Mouse (Mus musculus): Measurements from ENCODE around the gene 1700123O20Rik. TPM values are rescaled to one million over a fixed set of nuclear protein-coding genes. Genes with fewer than 3 reads are reported as not detected.

The 1700123O20Rik gene
- total and polyA plus RNA-seq, 2 experiments from 2014 or later = 29.6 to 67.7 TPM

DNA sequence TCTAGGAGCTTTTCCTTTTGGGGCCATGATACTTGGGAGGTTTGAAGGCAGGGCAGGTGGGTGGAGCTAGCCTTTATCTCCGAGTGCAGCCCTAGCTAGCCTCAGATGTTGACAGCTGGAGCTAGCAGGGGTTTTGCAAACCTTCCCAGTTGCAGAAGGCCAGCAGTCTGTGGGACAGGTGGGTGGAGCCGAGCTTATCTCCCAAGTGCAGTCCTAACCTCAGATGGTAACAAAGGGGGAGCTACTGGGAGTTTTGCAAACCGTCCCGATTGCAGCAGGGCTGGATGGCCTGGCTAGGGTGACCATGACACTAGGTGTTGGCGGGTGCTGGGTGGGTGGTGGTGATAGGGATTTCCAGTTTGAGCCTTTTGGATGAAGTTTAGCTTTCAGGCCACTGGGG, 19.8 kb downstream of the 1700123O20Rik start:
- no peak for TF ChIP-seq CTCF (IDR thresholded peaks at IDR 0.05; ENCODE audit: low read depth)
- no peaks in the 10 kb centered on the region for H3K9me3 ChIP-seq (ENCODE audit: low read length)
- no peak overlapping the region for H3K4me3 ChIP-seq (ENCODE audit: low read length)
- no peaks in the 10 kb centered on the region for H3K4me1 ChIP-seq (ENCODE audit: insufficient read depth, low read length)
- DNase-seq (ENCODE audit: low spot score) = no peak
- no peaks in the 10 kb centered on the region for H3K27me3 ChIP-seq (ENCODE audit: insufficient read depth, low read length)
- no peak overlapping the region for H3K4me2 ChIP-seq (ENCODE audit: low read depth, low read length)
- H3K36me3 ChIP-seq (ENCODE audit: insufficient read depth, low read length) = no peaks in the 10 kb centered on the region
- H3K9ac ChIP-seq (replicated peaks; ENCODE audit: low read length) = no peak overlapping the region
- no peak for ATAC-seq
- WGBS = 62% methylated on average over 5 of the region's 5 CpGs
- H3K27ac ChIP-seq = no peak overlapping the region

DNA sequence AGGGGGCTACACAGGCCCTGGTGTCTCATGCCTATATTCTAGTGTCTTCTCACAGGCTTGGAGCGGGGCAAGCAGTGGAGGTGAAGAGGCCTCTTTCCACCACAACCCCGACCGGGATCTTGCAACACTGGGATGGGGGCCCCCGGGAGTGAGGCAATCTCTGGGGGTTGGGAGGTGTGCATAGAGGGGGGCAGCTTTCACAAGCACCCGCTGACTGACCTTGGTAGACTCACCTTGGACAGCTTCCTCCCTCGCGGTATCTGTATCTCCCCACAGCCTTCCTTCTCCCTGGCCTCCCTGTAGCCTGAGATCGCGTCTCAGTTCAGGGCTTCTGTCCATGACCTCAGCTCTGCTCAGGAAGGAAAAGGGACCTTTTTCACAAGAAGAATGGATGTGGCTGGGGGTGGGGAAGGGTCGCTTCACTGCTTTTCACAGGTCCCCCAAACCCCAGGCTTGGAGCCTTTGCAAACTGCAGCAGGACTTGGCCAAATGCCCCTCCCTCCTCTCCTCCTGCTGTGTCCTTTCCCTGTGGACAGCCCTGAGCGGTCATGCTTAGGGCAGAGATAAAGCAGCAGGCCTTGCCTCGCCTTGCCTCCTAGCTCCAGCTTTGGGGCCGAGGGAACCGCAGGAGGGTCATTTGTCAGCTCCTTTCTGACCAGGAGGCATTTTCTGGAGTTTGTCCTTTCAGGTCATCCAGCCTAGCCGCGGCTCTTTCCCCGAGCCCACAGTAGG, 20.7 kb downstream of the 1700123O20Rik start:
- ATAC-seq (no peak), DNase-seq (ENCODE audit: low spot score) (no peak)
- WGBS = 49% methylated on average over 16 of the region's 17 CpGs

DNA sequence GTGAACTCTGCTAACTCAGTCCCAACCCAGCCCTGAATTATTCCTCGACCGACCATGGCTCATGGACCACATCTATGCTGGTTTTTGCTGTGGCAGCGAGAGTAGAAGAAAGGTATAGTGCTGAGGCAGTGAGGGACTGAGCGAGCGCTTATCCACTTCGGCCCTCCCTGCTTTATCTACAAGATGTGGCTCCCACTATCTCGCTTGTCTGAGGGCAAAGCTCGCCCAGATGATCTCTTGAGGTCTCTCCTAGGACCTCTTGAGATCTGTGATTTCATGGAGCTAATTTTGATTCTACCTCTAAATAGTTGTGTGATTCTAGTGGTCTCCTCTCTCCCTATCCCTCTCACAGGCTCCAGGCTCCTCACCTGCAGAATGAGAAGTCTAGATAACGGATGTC, 23.0 kb downstream of the 1700123O20Rik start:
- H3K4me1 ChIP-seq (ENCODE audit: insufficient read depth, low read length) = no peaks in the 10 kb centered on the region
- 88% methylated on average over 9 of the region's 9 CpGs for WGBS
- no peak overlapping the region for H3K27ac ChIP-seq
- H3K9me3 ChIP-seq (ENCODE audit: low read length) = no peaks in the 10 kb centered on the region
- H3K27me3 ChIP-seq (ENCODE audit: insufficient read depth, low read length) = no peaks in the 10 kb centered on the region
- DNase-seq (ENCODE audit: low spot score) (no peak), ATAC-seq (no peak)
- no peak overlapping the region for H3K4me3 ChIP-seq (ENCODE audit: low read length)
- no peak for TF ChIP-seq CTCF (IDR thresholded peaks at IDR 0.05; ENCODE audit: low read depth)
- H3K9ac ChIP-seq (replicated peaks; ENCODE audit: low read length) = no peak overlapping the region
- H3K4me2 ChIP-seq (ENCODE audit: low read depth, low read length) = no peak overlapping the region
- H3K36me3 ChIP-seq (ENCODE audit: insufficient read depth, low read length) = no peaks in the 10 kb centered on the region

More for the DNA sequence above, 20.7 kb downstream of the 1700123O20Rik start:
- Histone ChIP-seq H3K4me3 (ENCODE audit: low read length) (no peak overlapping the region), H3K27me3 (ENCODE audit: insufficient read depth, low read length) (no peaks in the 10 kb centered on the region), H3K36me3 (ENCODE audit: insufficient read depth, low read length) (no peaks in the 10 kb centered on the region), H3K4me1 (ENCODE audit: insufficient read depth, low read length) (no peaks in the 10 kb centered on the region), H3K9me3 (ENCODE audit: low read length) (no peaks in the 10 kb centered on the region), H3K27ac (no peak overlapping the region), H3K4me2 (ENCODE audit: low read depth, low read length) (no peak overlapping the region), H3K9ac (replicated peaks; ENCODE audit: low read length) (no peak overlapping the region)
- TF ChIP-seq CTCF (IDR thresholded peaks at IDR 0.05; ENCODE audit: low read depth) = no peak

DNA sequence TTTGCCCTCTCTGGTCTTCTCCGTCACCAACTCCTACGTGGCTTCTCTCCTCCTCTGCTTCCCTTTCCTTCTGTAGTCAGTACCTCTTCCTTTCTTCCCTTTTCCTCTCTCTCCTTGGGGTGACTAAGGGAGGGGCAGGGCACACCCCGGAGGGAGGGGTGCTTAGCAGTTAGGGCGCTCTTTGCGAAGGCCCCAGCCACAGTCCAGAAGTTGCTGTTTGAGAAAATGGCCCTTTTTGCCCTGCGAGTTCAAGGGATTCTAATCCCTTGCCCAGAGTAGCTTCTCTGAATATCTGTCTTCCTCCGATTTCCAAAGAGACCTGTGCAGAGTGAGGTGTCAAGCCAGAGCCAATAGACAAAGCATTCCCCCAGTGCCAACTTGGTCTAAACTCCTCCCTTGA, 26.1 kb downstream of the 1700123O20Rik start, which contains the start of gene Cebpe:
TSS of gene Cebpe (minus strand) at position 101 of the 400 bp plus-strand sequence.
- DNase-seq (ENCODE audit: low spot score) (no peak), ATAC-seq (no peak)
- TF ChIP-seq CTCF (IDR thresholded peaks at IDR 0.05; ENCODE audit: low read depth) = no peak
- Histone ChIP-seq H3K4me3 (ENCODE audit: low read length) (no peak within 1 kb of the TSS), H3K27ac (no peak within 1 kb of the TSS), H3K9ac (replicated peaks; ENCODE audit: low read length) (no peak within 1 kb of the TSS), H3K27me3 (ENCODE audit: insufficient read depth, low read length) (no peaks in the 10 kb centered on the region), H3K36me3 (ENCODE audit: insufficient read depth, low read length) (no peaks in the 10 kb centered on the region), H3K4me1 (ENCODE audit: insufficient read depth, low read length) (no peaks in the 10 kb centered on the region), H3K9me3 (ENCODE audit: low read length) (no peaks in the 10 kb centered on the region), H3K4me2 (ENCODE audit: low read depth, low read length) (no peak within 1 kb of the TSS)
- 85% methylated on average over 7 of the region's 7 CpGs for WGBS

DNA sequence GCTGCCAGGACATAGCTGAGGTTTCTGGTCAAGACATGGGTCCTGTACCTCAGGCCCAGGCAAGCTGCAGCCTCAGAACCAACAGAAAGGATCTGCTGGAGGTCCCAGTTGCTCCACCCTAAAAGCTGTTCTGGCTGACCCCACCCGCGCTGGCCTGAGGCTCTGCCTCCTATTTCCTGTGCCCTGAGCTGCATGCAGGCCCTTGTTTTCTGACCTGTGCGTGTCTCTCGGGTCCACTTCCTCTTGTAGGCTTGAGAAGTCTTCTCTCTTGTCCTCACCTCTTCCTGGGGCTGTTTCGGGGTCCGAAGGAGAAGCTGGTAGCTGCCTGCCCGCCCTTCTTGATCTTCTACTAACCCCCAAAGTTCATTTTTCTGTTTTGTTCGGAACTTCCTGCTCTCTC, 26.8 kb downstream of the 1700123O20Rik start:
- Histone ChIP-seq H3K27ac (no peak overlapping the region), H3K4me3 (ENCODE audit: low read length) (no peak overlapping the region), H3K4me2 (ENCODE audit: low read depth, low read length) (no peak overlapping the region), H3K27me3 (ENCODE audit: insufficient read depth, low read length) (no peaks in the 10 kb centered on the region), H3K4me1 (ENCODE audit: insufficient read depth, low read length) (no peaks in the 10 kb centered on the region), H3K36me3 (ENCODE audit: insufficient read depth, low read length) (no peaks in the 10 kb centered on the region), H3K9ac (replicated peaks; ENCODE audit: low read length) (no peak overlapping the region), H3K9me3 (ENCODE audit: low read length) (no peaks in the 10 kb centered on the region)
- ATAC-seq (no peak), DNase-seq (ENCODE audit: low spot score) (no peak)
- 78% methylated on average over 8 of the region's 8 CpGs for WGBS
- no peak for TF ChIP-seq CTCF (IDR thresholded peaks at IDR 0.05; ENCODE audit: low read depth)

DNA sequence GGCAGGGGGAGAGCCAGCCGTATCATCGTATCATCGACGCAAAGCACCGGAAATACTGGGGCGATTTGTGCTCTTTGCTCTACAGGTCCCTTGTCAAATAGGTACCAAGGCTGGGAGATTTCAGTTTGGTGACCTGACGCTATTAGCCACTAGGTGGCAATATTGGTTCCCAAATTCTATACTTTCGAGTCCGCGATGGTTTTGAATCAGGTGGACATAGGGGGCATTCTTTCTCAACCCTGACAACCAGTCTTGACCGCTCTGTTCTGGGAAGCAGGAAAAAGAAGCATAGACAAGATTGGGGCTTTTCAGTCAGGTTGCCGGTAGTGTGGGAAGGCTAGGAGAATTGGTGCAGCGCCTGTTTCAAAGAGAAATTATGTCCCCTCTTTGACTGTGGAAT, 28.1 kb downstream of the 1700123O20Rik start:
- Histone ChIP-seq H3K27ac (peak overlapping the region; percentile 73; the same call in 1 of the 2 replicates), H3K4me3 (ENCODE audit: low read length) (peak overlapping the region; percentile 37), H3K36me3 (ENCODE audit: insufficient read depth, low read length) (no peaks in the 10 kb centered on the region), H3K27me3 (ENCODE audit: insufficient read depth, low read length) (no peaks in the 10 kb centered on the region), H3K4me2 (ENCODE audit: low read depth, low read length) (peak overlapping the region; percentile 74), H3K9me3 (ENCODE audit: low read length) (no peaks in the 10 kb centered on the region), H3K4me1 (ENCODE audit: insufficient read depth, low read length) (no peaks in the 10 kb centered on the region), H3K9ac (replicated peaks; ENCODE audit: low read length) (peak overlapping the region; percentile 43; the same call in 1 of the 2 replicates)
- peak; percentile 92 for DNase-seq (ENCODE audit: low spot score)
- 2% methylated on average over 13 of the region's 13 CpGs for whole genome bisulfite sequencing
- TF ChIP-seq CTCF (IDR thresholded peaks at IDR 0.05; ENCODE audit: low read depth) = peak; percentile 90
- peak; percentile 80 for ATAC-seq

DNA sequence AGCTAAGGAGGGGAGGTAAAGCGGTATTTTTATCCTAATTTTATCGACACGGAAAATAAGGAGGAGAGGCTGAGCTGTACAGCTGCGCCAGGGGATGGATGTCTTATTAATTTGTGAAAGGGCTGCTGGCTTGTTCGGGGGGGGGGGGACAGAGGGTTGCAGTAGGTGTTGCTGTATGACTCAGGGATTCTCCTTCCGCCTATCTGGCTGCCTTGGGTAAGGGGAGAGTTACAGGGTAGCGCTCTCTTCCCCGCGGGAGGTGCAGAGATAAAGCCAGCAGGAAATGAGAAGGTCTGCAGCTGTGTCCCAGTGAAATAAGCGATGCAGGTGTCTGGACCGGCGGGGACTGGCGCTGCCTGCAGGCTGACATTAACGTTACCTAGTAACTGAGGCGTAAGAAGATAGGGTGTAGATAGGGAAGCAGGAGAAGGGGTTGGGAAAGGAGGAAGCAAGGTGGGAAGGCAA, 28.6 kb downstream of the 1700123O20Rik start:
- H3K36me3 ChIP-seq (ENCODE audit: insufficient read depth, low read length) = no peaks in the 10 kb centered on the region
- peak overlapping the region; percentile 43; the same call in 1 of the 2 replicates for H3K9ac ChIP-seq (replicated peaks; ENCODE audit: low read length)
- TF ChIP-seq CTCF (IDR thresholded peaks at IDR 0.05; ENCODE audit: low read depth) = no peak; the same call in 1 of the 2 replicates
- H3K4me3 ChIP-seq (ENCODE audit: low read length) = peak overlapping the region; percentile 37
- peak overlapping the region; percentile 74 for H3K4me2 ChIP-seq (ENCODE audit: low read depth, low read length)
- no peaks in the 10 kb centered on the region for H3K9me3 ChIP-seq (ENCODE audit: low read length)
- H3K4me1 ChIP-seq (ENCODE audit: insufficient read depth, low read length) = no peaks in the 10 kb centered on the region
- peak; percentile 63 for ATAC-seq
- WGBS = 2% methylated on average over 15 of the region's 15 CpGs
- peak overlapping the region; percentile 73; the same call in 1 of the 2 replicates for H3K27ac ChIP-seq
- DNase-seq (ENCODE audit: low spot score) = peak; percentile 37
- no peaks in the 10 kb centered on the region for H3K27me3 ChIP-seq (ENCODE audit: insufficient read depth, low read length)
